Mouse (Mus musculus): ENCODE data around the gene Mvb12b. TPM values are rescaled to one million over a fixed set of nuclear protein-coding genes. Genes with fewer than 3 reads are reported as not detected.

Mvb12b gene
- total and polyA plus RNA-seq, 2 experiments from 2014 or later = 82.8 to 141 TPM

GRCm38 (mm10) chr2:33737128-33737527 lies 150.6 kb downstream of the Mvb12b start:
- H3K9ac ChIP-seq = no peak overlapping the region
- H3K4me1 ChIP-seq (ENCODE audit: insufficient read depth) = no peaks in the 10 kb centered on the region
- ATAC-seq = no peak
- no peaks in the 10 kb centered on the region for H3K9me3 ChIP-seq (ENCODE audit: low read length)
- H3K4me3 ChIP-seq (ENCODE audit: low read depth, low read length) = no peak overlapping the region
- WGBS = 48% methylated on average over 3 of the region's 3 CpGs
- H3K4me2 ChIP-seq (ENCODE audit: low read depth) = no peak overlapping the region
- TF ChIP-seq CTCF (IDR thresholded peaks at IDR 0.05; ENCODE audit: low read depth) = no peak
- DNase-seq = no peak
- H3K27ac ChIP-seq (ENCODE audit: low read depth, low read length) = no peak overlapping the region
- H3K27me3 ChIP-seq (ENCODE audit: insufficient read depth, low read length) = no peaks in the 10 kb centered on the region
- peaks cover 16% of the 10 kb centered on the region for H3K36me3 ChIP-seq (ENCODE audit: insufficient read depth)

- no peak overlapping the region for H3K27ac ChIP-seq (ENCODE audit: low read depth, low read length)
- H3K4me1 ChIP-seq (ENCODE audit: insufficient read depth) = no peaks in the 10 kb centered on the region
- ATAC-seq = peak; percentile 49; the same call in 1 of the 2 replicates
Observed at GRCm38 (mm10) chr2:33736722-33737121, 151.0 kb downstream of the Mvb12b start.

GRCm38 (mm10) chr2:33734781-33735485 lies 152.8 kb downstream of the Mvb12b start:
- no peaks in the 10 kb centered on the region for H3K27me3 ChIP-seq (ENCODE audit: insufficient read depth, low read length)
- H3K4me1 ChIP-seq (ENCODE audit: insufficient read depth) = no peaks in the 10 kb centered on the region
- H3K9me3 ChIP-seq (ENCODE audit: low read length) = no peaks in the 10 kb centered on the region
- no peak overlapping the region for H3K27ac ChIP-seq (ENCODE audit: low read depth, low read length)
- H3K9ac ChIP-seq = no peak overlapping the region
- WGBS = 43% methylated on average over 10 of the region's 10 CpGs
- H3K4me3 ChIP-seq (ENCODE audit: low read depth, low read length) = no peak overlapping the region
- peaks cover 32% of the 10 kb centered on the region for H3K36me3 ChIP-seq (ENCODE audit: insufficient read depth)
- DNase-seq = peak; percentile 89
- ATAC-seq = peak; percentile 58
- peak; percentile 99 for TF ChIP-seq CTCF (IDR thresholded peaks at IDR 0.05; ENCODE audit: low read depth)
- H3K4me2 ChIP-seq (ENCODE audit: low read depth) = no peak overlapping the region

More at GRCm38 (mm10) chr2:33736722-33737121, 151.0 kb downstream of the Mvb12b start:
- 0% methylated on average over 2 of the region's 2 CpGs for WGBS
- peak; percentile 82 for DNase-seq
- Histone ChIP-seq H3K4me2 (ENCODE audit: low read depth) (no peak overlapping the region), H3K36me3 (ENCODE audit: insufficient read depth) (peaks cover 20% of the 10 kb centered on the region), H3K27me3 (ENCODE audit: insufficient read depth, low read length) (no peaks in the 10 kb centered on the region), H3K9me3 (ENCODE audit: low read length) (no peaks in the 10 kb centered on the region), H3K4me3 (ENCODE audit: low read depth, low read length) (no peak overlapping the region), H3K9ac (no peak overlapping the region)
- peak; percentile 89 for TF ChIP-seq CTCF (IDR thresholded peaks at IDR 0.05; ENCODE audit: low read depth)

- DNase-seq (no peak), ATAC-seq (no peak)
- peak; percentile 47 for TF ChIP-seq CTCF (IDR thresholded peaks at IDR 0.05; ENCODE audit: low read depth)
- Histone ChIP-seq H3K27ac (ENCODE audit: low read depth, low read length) (no peak overlapping the region), H3K36me3 (ENCODE audit: insufficient read depth) (peaks cover 31% of the 10 kb centered on the region), H3K4me1 (ENCODE audit: insufficient read depth) (no peaks in the 10 kb centered on the region), H3K9ac (no peak overlapping the region), H3K4me3 (ENCODE audit: low read depth, low read length) (no peak overlapping the region), H3K27me3 (ENCODE audit: insufficient read depth, low read length) (no peaks in the 10 kb centered on the region), H3K9me3 (ENCODE audit: low read length) (no peaks in the 10 kb centered on the region), H3K4me2 (ENCODE audit: low read depth) (no peak overlapping the region)
- WGBS = 44% methylated on average over 5 of the region's 5 CpGs
Observed at GRCm38 (mm10) chr2:33729701-33730100, 158.0 kb downstream of the Mvb12b start.

GRCm38 (mm10) chr2:33727199-33727598 lies 160.5 kb downstream of the Mvb12b start:
- no peak overlapping the region for H3K4me2 ChIP-seq (ENCODE audit: low read depth)
- ATAC-seq (no peak), DNase-seq (no peak)
- H3K27ac ChIP-seq (ENCODE audit: low read depth, low read length) = no peak overlapping the region
- TF ChIP-seq CTCF (IDR thresholded peaks at IDR 0.05; ENCODE audit: low read depth) = no peak
- no peaks in the 10 kb centered on the region for H3K27me3 ChIP-seq (ENCODE audit: insufficient read depth, low read length)
- no peaks in the 10 kb centered on the region for H3K4me1 ChIP-seq (ENCODE audit: insufficient read depth)
- H3K4me3 ChIP-seq (ENCODE audit: low read depth, low read length) = no peak overlapping the region
- no peaks in the 10 kb centered on the region for H3K9me3 ChIP-seq (ENCODE audit: low read length)
- peaks cover 20% of the 10 kb centered on the region for H3K36me3 ChIP-seq (ENCODE audit: insufficient read depth)
- H3K9ac ChIP-seq = no peak overlapping the region
- 83% methylated on average over 4 of the region's 6 CpGs for WGBS

- Histone ChIP-seq H3K9ac (no peak overlapping the region), H3K4me1 (ENCODE audit: insufficient read depth) (peaks cover 6% of the 10 kb centered on the region; the same call in 1 of the 2 replicates), H3K27me3 (ENCODE audit: insufficient read depth, low read length) (peaks cover 10% of the 10 kb centered on the region), H3K9me3 (ENCODE audit: low read length) (no peaks in the 10 kb centered on the region), H3K27ac (ENCODE audit: low read depth, low read length) (no peak overlapping the region), H3K36me3 (ENCODE audit: insufficient read depth) (no peaks in the 10 kb centered on the region), H3K4me3 (ENCODE audit: low read depth, low read length) (no peak overlapping the region), H3K4me2 (ENCODE audit: low read depth) (no peak overlapping the region)
- no peak for TF ChIP-seq CTCF (IDR thresholded peaks at IDR 0.05; ENCODE audit: low read depth)
- WGBS = 18% methylated on average over 9 of the region's 9 CpGs
- ATAC-seq (peak; percentile 69), DNase-seq (peak; percentile 76)
Observed at GRCm38 (mm10) chr2:33720380-33720898, 167.3 kb downstream of the Mvb12b start.

GRCm38 (mm10) chr2:33719339-33720066 lies 168.2 kb downstream of the Mvb12b start:
- H3K4me1 ChIP-seq (ENCODE audit: insufficient read depth) = peaks cover 9% of the 10 kb centered on the region; the same call in 1 of the 2 replicates
- no peaks in the 10 kb centered on the region for H3K36me3 ChIP-seq (ENCODE audit: insufficient read depth)
- H3K27me3 ChIP-seq (ENCODE audit: insufficient read depth, low read length) = peaks cover 10% of the 10 kb centered on the region
- no peak for TF ChIP-seq CTCF (IDR thresholded peaks at IDR 0.05; ENCODE audit: low read depth)
- DNase-seq (no peak), ATAC-seq (no peak)
- no peak overlapping the region for H3K9ac ChIP-seq
- no peak overlapping the region for H3K4me2 ChIP-seq (ENCODE audit: low read depth)
- WGBS = 44% methylated on average over 12 of the region's 12 CpGs
- H3K4me3 ChIP-seq (ENCODE audit: low read depth, low read length) = no peak overlapping the region
- H3K27ac ChIP-seq (ENCODE audit: low read depth, low read length) = no peak overlapping the region
- no peaks in the 10 kb centered on the region for H3K9me3 ChIP-seq (ENCODE audit: low read length)

All from forebrain, postnatal 0 days (tissue).